Mouse (Mus musculus): Measurements from ENCODE around the gene Cd4. TPM values are rescaled to one million over a fixed set of nuclear protein-coding genes. Genes with fewer than 3 reads are reported as not detected.
"Not testable (repeated sequence)": the region's sequence is repeated elsewhere in the genome, so short reads cannot be mapped to it uniquely, and the experiment has no call there.

Cd4 gene
- total RNA-seq, 1 experiment from 2014 or later: 6.8 TPM

GRCm38 (mm10) chr6:124894113-124894512 is 6.1 kb upstream of the Cd4 start:
- not testable (repeated sequence) for ATAC-seq (ENCODE audit: extremely low read depth, insufficient number of reproducible peaks, low FRiP score, poor library complexity, severe bottlenecking)

- ATAC-seq (ENCODE audit: extremely low read depth, insufficient number of reproducible peaks, low FRiP score, poor library complexity, severe bottlenecking): no peak
These were observed 3.0 kb upstream of the Cd4 start for GRCm38 (mm10) chr6:124890997-124891396.

GRCm38 (mm10) chr6:124888555-124889125 is 619 bp upstream of the Cd4 start:
- no peak for ATAC-seq (ENCODE audit: extremely low read depth, insufficient number of reproducible peaks, low FRiP score, poor library complexity, severe bottlenecking)

DNA sequence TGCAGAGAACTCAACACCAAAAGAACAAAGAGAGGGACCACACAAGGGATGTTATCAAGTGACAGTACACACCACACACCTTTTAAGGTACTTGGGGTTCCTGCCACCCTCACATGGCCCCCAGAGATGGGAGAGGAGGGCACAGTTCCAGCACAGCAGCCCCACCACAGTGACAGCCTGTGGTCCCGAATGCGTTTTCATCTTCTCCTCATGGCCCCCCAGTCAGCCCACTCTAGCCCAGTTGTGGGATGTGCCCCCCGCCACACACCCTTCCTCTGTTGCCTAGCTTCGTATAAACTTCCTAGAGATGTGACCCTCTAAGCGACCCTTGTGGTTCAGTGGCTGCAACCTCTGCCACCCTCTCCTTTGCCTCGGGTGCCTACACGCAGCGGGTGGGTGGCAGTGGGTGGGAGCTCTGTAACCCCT is 2.1 kb downstream of the Cd4 start:
- ATAC-seq (ENCODE audit: extremely low read depth, insufficient number of reproducible peaks, low FRiP score, poor library complexity, severe bottlenecking): no peak

GRCm38 (mm10) chr6:124884714-124885500 is 3.1 kb downstream of the Cd4 start:
- peak; percentile 43 for ATAC-seq (ENCODE audit: extremely low read depth, insufficient number of reproducible peaks, low FRiP score, poor library complexity, severe bottlenecking)

- ATAC-seq (ENCODE audit: extremely low read depth, insufficient number of reproducible peaks, low FRiP score, poor library complexity, severe bottlenecking): no peak
These were observed 4.7 kb downstream of the Cd4 start for GRCm38 (mm10) chr6:124883351-124883750.

- no peak for ATAC-seq (ENCODE audit: extremely low read depth, insufficient number of reproducible peaks, low FRiP score, poor library complexity, severe bottlenecking)
These were observed 6.2 kb downstream of the Cd4 start for GRCm38 (mm10) chr6:124881821-124882220.

GRCm38 (mm10) chr6:124879390-124879789 is 8.6 kb downstream of the Cd4 start:
- ATAC-seq (ENCODE audit: extremely low read depth, insufficient number of reproducible peaks, low FRiP score, poor library complexity, severe bottlenecking): no peak

DNA sequence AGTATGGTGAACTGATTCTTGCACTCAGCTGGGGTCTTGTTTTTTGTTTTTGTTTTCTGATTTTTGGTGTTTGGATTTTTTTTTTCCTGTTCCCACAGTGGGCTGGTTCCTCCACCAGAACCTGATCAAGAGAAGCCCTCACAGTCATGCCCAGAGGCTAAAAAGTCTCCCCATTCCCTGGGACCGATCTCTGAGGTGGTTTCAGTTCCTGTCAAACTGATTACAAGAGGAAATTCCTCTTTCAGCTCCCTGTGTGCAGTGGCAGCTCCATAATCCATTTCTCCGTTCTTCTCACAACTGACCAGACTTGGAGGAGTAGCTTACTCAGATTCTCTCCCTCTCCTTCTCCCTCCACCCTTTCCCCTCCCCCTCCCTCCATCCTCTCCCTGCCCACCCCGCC is 13.7 kb downstream of the Cd4 start:
- no peak for ATAC-seq (ENCODE audit: extremely low read depth, insufficient number of reproducible peaks, low FRiP score, poor library complexity, severe bottlenecking)

GRCm38 (mm10) chr6:124866560-124866959 is 21.5 kb downstream of the Cd4 start:
- ATAC-seq (ENCODE audit: extremely low read depth, insufficient number of reproducible peaks, low FRiP score, poor library complexity, severe bottlenecking): no peak

DNA sequence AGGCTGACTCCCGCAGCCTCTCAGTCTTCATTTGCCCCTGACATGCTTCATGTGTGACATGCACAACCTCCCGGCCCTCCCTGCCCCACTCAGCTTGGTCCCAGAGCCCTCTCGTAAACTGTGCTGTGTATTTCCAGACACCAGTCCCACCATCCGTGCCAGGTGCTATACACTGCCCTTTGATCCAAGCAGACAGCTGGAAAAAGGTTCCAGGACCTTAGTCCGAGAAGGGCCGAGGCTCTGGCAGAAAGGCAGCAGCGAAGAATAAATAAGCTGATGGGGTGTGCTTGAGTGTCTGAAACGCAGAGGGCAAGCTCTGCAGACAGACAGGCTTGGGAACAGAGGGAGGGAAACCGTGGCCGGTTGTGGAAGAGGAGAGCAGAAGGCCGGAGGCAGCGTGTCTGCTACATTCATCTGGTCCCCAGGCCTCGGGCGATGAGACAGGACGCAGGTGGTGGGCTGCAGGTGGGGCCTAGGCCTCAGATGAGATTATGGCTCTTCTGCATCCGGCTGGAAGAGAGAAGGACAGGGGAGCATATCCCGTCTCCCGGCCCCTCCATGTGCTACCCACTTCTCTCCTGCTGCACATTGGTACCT is 22.2 kb downstream of the Cd4 start:
- no peak for ATAC-seq (ENCODE audit: extremely low read depth, insufficient number of reproducible peaks, low FRiP score, poor library complexity, severe bottlenecking)

- no peak for ATAC-seq (ENCODE audit: extremely low read depth, insufficient number of reproducible peaks, low FRiP score, poor library complexity, severe bottlenecking)
These were observed 24.2 kb downstream of the Cd4 start, which contains the start of gene Gpr162 for GRCm38 (mm10) chr6:124863658-124864298. Gene Gpr162 (minus strand): TSS chr6:124863983.

- no peak for ATAC-seq (ENCODE audit: extremely low read depth, insufficient number of reproducible peaks, low FRiP score, poor library complexity, severe bottlenecking)
These were observed 24.8 kb downstream of the Cd4 start for GRCm38 (mm10) chr6:124863125-124863657.

GRCm38 (mm10) chr6:124862406-124863124 is 25.5 kb downstream of the Cd4 start:
- no peak for ATAC-seq (ENCODE audit: extremely low read depth, insufficient number of reproducible peaks, low FRiP score, poor library complexity, severe bottlenecking)

DNA sequence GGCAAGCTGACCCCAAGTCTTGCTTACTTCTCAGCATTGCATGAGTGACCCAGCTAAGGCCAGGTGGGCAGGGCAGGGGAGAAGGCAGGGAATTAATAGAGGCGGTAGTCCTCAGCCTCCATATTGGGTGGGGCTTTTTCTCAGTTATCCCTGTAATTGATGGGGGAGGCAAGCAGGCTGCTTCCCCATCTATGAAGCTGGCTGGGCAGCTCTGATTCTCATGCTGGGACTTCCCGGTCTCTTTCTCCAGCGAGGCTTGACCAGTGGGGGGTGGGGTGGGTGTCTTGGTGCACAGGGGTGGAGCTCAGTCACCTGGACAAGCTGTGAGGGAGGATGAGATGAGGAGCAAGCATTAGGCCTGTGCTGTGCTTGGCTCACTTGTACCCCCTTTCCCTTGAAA is 26.2 kb downstream of the Cd4 start:
- no peak for ATAC-seq (ENCODE audit: extremely low read depth, insufficient number of reproducible peaks, low FRiP score, poor library complexity, severe bottlenecking)

- no peak for ATAC-seq (ENCODE audit: extremely low read depth, insufficient number of reproducible peaks, low FRiP score, poor library complexity, severe bottlenecking)
These were observed 26.8 kb downstream of the Cd4 start for GRCm38 (mm10) chr6:124861266-124861665.

- no peak for ATAC-seq (ENCODE audit: extremely low read depth, insufficient number of reproducible peaks, low FRiP score, poor library complexity, severe bottlenecking)
These were observed 27.5 kb downstream of the Cd4 start for GRCm38 (mm10) chr6:124860511-124860910.

GRCm38 (mm10) chr6:124859725-124860124 is 28.3 kb downstream of the Cd4 start:
- ATAC-seq (ENCODE audit: extremely low read depth, insufficient number of reproducible peaks, low FRiP score, poor library complexity, severe bottlenecking): peak; percentile 43
